Mouse (Mus musculus) CH12F3 (cell line): ENCODE results near the gene Pex5.

Experiments
- in situ Hi-C: fragments of 300-500 bp; cut with MboI; formaldehyde crosslinking; loops from 2 replicates; pipeline ENCODE4 v1.14.3; 2020; ENCODE audit warnings: low sequenced_read_pairs

Pex5 gene

DNA sequence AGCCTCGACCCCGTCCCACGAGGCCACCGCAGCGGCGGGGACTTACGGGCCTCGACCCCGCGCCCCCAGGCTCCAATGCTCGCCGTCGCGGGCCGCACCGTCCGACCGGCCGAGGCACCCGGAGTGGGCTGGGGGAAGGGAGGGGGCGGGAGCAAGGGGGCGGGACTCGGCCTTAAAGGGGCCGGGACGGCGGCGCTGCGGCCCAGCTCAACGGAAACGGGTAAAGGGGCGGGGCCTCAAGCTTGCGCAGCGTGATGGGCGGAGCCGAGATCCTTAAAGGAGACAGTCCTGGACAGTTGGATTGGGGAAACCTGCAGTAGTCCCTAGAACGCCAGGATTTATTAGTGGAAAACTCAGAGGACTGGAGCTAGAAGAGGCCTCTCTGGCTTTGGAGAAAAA is at the start of gene Pex5:
Gene Pex5, minus strand, starts transcription at position 141 of the 399 bp plus-strand sequence.
- in situ Hi-C loops: no loop called here

DNA sequence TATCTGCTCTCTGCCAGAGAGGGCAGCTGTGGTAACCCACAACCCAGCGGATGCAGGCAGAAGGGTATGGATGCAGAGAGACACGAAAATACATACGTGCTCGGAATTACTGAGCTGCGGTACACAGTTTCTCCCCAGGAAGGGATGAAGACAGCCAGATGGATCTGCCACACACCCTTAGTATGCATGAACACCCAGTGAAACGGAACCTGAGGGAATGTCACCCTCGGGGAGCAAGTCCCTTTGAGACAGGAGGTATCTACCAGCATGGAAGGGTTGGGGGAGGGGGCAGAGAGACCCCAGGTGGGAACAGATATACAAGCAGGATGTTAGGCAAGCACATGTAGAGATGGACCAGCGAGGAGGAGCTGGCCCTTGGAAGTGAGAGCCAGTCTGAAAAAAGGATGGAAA is 49.0 kb upstream of the Pex5 start:
- in situ Hi-C loops: no loop called here

DNA sequence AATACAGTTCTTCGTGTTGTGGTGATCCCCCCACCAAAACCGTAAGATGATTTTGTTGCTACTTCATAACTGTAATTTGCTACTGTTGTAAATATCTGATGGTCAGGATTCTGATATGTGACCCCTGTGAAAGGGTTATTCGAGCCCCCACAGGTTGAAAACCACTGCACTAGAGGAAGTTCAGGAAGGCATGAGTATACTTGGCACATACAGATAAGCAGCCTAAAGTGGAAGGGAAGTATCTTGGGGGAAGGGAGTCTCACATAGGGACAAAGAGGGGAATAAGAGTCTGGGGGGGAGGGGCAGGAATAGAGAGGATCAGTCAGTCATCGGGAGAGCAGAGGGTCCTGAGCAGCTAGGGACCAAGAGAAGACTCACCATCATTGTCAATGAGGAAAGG is 44.5 kb upstream of the Pex5 start:
- in situ Hi-C loops: no loop called here

DNA sequence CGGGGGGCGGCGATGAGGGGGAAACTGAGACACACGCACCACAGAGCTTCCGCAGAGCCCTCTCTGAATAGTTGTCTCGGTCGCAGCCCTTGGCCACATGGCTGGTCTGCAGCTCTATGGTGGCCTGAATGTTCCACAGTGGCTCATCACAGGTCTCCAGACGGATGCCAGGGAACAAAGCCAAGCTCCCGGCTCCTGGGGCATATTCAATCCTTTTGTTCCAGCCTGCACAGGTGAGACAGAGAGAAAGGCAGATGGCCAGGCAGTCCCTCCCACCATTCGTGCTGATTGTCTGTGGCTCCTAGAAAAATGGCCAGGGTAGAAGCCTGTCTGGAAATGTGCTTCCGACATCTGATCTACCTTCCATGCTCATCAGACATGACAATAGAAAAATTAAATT is 43.6 kb upstream of the Pex5 start:
- in situ Hi-C loops: no loop called here

DNA sequence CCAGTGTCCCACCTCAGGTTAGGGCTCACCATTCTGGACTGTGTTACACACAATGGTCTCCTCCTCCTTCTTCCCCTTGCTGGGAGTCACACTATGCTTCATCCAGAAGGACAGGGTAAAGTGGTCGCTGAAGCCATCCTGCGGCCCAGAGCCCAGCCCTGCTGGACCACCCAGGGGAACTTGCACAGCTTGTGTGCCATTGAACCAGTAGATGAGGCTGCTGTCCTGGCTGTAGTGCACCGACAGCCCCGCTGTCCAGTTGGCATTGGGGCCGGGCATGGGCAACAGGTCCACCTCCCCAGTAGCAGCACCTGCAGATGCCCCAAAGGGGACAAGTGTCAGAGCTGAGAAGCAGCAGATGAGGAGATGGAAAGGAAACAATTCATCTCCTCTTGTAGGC is 43.0 kb upstream of the Pex5 start:
- in situ Hi-C loops: no loop called here

DNA sequence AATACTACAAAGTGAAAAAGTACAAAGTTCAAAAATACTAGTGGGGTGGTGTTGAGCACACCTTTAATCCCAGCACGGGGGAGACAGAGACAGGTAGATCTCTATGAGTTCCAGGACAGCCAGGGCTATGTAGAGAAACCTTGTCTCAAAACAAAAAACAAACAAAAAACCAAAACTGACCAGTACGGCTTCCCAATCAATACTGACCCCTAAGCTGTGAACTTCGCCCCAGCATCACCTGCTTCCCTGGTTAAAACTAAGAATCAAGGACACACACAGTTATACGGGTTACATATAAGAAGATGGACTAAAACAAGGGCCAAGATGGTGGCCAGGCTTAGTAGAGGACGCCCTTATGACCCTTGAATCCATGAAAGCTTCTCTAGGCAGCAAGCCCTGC is 41.4 kb upstream of the Pex5 start:
- in situ Hi-C loops: no loop called here

DNA sequence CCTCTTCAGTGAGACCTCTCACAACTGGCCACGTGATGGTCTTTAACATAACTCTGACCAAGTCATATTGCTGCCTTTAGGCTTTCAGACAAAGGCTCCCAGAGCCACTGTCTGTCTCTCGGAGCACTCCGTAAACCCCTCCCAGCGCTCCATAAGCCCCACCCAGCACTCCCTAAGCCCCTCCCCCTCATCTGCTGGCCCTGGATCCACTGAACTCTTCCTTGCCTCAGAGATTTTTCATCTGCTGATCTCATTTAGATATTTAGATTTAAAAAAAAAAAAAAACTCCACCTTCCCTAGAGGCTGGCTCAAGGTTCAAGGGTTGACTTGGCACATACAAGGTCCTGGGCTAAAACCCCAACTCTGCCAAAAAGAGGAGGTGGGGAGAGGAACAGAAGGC is 38.9 kb upstream of the Pex5 start:
- in situ Hi-C loops: no loop called here

DNA sequence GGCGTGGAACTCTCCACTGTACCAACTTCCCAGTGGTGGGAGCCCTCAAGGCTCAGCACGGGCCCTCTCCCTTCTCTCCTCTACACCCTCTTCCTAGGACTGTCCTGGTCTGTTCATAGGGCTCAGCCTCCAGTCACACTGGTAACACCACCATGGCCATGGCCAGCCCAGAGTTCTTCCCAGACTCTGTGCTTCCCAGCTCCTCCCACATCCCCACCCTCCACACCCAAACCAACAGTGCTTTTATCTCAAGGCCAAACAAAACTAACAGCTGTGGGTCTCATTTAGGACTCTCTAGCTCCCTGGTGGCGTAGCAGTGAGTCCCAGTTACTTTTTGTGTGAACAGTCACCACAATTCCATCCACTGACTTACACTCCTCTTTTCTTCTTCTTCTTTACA is 37.1 kb upstream of the Pex5 start:
- in situ Hi-C loops: no loop called here

DNA sequence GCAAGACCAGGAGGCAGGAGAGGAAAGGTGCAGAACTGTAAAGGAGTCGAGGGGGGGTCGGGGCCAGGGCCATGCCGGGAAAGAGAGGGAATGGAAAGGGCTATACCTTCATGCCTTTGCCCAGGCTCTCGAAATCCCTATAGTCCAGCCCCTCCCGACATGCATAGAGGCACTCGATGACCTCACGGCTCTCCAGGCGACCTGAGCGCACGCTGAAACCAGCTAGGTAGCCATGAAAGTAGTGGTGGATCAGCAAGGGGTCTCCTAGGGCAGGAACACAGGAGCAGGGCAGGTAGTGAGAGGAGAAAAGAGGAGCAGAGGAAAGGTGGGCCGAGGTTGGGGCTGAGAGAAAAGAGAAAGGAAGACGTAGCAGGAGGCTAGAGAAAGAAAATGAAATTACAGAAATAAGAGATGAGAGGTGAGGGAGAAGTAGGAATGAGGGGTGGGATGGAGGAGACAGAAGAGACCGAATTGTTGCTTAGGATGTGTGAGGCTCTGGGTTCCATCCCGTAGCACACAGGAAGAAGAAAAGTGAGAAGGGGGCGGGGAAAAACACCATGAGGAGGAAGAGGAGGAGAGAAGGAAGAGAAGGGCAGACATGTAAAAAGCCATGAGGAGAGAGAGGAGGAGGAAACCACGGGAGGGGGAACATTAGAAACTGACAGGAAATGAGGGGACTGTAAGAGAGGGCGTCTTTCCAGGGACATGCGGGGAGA is 35.0 kb upstream of the Pex5 start:
- in situ Hi-C loops: no loop called here

DNA sequence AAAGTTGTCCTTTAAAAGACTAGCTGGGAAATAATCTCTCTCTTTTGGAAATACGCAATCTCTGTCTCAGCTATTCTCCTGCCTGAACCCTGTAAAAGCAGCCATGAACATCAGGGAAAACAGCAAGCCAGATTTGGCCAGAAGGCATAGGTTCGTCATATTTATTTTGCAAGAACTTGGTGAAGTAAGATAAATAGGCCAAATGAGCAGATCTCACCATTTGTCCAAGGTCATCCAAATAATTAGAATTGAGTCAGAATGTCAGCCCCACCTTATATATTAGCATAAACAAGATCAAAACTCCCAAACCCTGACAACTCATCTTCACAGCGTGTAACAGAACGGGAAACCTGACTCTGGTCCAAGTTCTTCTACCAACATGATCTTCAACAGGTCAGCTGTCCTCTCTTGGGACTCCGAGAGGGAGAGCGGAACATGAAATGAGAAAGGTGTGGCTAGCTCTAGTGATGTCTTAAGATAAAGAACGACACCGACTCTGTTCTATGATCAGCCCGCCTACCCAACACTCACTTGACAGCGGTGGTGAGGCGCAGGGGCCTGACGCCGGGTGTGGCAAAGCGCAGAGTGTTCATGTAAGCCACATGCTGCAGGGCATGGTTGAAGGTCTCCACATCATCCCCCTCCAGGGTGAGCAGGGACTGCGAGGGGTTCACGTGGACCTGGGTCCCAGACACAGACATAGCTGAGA is 34.2 kb upstream of the Pex5 start:
- in situ Hi-C loops: no loop called here

DNA sequence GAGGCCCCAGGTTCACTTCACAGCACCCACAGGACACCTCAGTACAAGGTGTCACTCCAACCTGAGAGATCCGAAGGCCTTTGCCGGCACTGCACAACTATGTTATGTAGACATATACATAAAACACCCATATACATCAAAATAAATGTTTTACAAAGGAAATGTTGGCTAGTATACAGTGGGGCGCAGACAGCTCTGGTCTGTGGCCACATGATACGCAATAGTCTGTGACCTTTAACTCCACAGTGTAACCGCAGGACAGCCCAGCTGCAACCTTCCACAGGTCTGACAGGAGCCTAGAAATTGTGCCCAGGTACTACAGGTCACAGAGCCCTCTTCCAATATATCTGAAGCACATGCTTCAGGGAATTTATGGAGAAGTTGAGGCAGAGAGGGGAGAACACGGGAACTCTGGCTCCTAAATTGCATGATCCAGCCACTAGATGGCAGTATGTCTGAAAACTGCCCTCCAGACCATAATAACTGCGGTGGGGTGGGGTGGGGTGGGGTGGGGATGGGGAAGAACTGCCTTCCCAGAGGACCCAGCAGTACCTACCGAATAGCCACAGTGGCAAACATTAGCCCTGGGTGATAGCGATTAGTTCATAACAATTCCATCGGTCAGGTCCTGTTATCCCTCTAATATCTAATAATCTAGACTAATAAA is 33.5 kb upstream of the Pex5 start:
- in situ Hi-C loops: no loop called here

DNA sequence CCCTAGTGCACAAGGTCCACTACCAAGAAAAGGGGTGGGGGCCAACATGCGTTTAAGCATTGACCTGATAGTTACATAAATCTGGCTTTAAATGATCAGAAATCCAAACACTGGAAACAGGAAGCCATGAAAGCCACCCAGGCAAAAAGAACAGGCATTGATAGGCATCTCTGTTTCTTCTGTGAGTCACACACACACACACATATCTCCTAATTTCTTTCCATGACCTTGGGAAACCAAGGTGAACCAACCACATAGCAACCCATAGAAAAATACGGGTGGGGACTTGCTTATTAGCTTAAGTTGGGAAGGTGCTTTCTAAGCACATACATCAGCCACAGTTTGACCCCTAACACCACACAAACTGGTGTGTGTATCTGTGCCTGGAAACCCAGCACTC is 32.5 kb upstream of the Pex5 start:
- in situ Hi-C loops: no loop called here

DNA sequence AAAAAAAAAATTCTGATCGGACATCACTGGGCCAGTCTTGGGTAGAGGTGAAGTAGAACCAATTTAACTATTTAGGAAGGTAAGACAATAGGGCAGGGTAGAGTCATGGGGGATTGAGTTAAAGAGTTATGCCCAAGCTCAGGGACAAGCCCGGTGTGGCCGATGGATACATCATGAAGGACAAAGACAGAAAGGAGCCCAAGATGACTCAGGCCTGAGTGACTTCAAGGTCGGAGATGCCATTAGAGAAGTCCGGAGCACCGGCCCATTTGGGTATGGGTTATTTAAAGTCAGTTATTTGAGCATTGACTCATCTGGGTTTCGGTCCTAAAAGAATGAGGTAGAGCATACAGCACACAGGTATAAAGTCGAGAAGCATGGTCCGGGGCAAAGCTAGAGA is 31.6 kb upstream of the Pex5 start:
- in situ Hi-C loops: no loop called here

DNA sequence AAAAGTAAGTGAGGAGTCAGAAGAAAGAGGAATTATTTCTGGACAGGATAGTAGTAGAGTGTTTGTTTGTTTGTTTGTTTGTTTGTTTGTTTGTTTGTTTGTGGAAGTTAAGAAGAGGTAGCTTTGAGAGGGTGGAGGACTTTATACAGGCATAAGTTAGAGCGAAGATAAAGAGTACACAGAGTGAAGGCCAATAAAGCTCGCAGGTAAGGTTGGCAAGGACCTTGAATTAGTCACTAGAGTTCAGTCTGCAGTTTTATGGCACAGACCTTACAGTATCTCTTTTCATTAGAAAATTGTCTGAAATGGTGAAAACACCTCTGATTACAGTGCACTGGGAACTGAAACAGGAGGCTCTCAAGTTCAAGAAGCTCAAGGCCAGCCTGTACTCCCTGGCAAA is 31.2 kb upstream of the Pex5 start:
- in situ Hi-C loops: no loop called here

DNA sequence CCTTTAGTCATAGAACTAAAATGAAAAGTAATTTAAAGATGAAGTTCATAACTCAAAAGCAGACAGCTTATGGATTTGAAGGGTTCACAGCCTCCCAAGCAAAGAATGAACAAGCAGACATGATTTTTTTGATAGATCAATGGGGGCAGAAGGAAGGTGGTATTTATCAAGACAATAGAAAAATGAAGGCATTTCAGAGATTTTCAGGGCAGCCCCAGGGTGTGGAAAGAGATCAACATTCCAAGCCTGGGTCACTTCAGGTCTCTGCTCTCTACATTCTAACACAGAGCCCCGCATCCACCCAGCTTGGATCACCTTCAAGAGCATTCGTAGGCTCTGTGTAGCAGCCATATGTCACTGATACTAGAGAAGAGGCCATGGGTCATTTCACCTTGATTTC is 28.5 kb upstream of the Pex5 start:
- in situ Hi-C loops: no loop called here

DNA sequence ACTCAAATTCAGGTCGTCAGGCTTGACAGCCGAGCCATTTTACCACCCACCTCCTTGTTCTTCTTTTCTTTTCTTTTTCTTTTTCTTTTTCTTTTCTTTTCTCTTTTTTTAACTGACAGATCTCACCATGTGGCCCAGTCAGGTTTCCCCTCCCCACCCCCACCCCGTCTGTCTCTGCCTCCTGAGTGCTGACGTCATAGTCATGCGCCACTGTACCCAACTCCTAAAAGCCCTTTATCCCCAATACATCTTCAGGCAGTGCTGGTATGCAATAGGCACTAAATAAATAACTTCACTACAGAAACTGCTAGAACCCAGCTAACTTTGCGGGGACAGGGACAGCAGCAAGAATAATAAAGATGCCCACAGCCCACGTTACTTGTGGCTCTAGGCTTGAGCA is 21.4 kb upstream of the Pex5 start:
- in situ Hi-C loops: no loop called here

DNA sequence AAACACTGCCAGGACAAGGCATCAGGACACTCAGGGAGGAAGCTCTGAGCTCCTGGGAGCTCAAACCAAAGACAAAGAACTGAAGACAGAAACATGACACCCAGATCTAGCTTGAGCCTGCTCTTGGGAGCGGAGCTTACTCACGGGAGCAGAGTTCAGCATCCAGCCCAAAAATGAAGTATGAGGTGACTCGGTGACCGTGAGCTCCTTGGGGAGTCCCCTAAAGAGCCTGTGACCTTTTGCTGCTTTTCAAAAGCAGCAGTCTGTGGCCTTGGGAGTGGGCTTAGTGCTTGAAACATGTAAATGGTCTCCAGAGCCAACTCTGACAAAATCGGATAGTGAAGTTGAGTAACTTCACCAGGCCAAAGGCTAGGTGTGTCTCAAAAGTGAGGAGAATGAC is 20.3 kb upstream of the Pex5 start:
- in situ Hi-C loops: no loop called here

DNA sequence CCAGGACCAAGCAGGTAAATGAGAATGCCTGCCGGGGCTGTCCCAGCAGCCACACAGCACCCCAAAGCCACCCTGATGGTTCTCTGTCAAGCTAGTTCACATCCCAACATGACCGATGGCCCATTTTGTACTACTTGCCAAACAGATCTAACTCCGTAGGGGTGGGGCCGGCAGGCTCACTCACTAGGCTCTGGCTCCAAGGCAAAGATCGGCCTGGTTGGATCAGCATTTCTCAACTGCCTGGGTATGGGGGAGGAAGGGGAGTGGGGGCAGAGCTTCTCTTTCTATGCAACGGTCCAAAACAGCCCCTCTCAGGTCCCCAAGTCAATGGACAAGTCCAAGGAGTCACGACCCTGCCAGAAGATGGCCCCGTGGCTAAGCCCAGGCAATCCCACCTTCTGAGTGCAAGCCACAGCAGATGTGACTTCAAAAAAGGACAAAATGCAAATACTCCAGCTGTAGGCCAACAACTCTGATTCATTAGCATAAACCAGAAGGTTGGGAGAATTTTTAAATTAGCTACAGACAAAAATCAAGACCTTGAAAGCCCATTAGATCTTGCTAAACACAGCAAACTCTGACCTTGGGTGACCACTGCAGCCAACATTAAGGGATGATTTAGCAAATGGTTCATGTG is 18.9 kb upstream of the Pex5 start:
- in situ Hi-C loops: no loop called here

DNA sequence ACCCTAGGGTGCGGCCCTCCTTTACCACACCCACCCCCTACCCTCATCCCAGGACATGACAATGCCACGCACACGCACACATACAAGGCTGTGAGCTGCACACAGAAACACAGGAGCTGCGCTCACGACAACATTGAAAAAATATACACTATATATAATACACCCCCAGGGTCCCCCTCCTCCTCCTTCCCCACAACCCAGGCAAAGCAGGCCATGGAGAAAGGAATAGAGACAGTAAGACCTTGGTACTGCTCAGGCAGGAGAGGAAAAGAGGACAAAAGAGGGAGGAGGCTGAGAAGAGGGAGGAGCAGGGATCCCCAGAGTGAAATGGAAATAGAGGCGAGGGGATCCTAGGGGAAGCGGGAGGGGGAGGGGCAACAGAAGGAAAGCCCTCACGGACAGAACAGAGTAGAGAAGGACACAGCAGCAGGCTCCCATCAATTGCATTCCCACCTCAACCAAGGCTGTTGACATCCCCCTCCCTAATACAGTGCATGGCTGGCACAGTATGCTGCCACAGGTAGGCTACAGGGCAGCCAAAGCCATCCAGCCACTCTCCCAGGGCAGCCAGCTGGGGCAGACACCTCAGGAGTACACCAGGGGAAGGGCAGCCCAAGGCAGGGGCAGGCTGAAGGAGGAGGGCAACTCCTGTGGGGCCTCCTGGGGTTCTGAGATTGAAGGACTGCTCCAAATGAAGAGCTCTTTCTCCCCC is 16.1 kb upstream of the Pex5 start:
- in situ Hi-C loops: no loop called here

DNA sequence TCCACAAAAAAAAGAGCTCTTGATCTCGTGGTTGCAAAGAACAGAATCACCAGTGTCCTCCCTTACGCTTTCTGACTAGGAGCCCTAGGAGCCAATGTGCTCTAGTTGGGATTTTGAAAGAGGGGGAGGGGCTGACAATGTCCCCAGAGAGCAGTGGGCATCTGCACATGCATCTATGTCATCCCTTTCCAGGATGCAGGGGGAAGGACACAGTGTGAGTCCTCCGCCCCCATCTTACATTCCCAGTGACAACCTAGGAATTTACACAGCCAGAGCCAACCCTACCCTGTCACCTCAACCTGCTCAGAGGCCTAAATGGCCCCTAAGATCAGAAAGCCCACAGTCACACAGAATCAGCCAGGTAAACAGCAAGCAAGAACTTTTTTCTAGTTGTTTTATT is 15.5 kb upstream of the Pex5 start:
- in situ Hi-C loops: no loop called here
